ENCODE assay signal across 12 mouse cellular contexts in the genomic region with DNA sequence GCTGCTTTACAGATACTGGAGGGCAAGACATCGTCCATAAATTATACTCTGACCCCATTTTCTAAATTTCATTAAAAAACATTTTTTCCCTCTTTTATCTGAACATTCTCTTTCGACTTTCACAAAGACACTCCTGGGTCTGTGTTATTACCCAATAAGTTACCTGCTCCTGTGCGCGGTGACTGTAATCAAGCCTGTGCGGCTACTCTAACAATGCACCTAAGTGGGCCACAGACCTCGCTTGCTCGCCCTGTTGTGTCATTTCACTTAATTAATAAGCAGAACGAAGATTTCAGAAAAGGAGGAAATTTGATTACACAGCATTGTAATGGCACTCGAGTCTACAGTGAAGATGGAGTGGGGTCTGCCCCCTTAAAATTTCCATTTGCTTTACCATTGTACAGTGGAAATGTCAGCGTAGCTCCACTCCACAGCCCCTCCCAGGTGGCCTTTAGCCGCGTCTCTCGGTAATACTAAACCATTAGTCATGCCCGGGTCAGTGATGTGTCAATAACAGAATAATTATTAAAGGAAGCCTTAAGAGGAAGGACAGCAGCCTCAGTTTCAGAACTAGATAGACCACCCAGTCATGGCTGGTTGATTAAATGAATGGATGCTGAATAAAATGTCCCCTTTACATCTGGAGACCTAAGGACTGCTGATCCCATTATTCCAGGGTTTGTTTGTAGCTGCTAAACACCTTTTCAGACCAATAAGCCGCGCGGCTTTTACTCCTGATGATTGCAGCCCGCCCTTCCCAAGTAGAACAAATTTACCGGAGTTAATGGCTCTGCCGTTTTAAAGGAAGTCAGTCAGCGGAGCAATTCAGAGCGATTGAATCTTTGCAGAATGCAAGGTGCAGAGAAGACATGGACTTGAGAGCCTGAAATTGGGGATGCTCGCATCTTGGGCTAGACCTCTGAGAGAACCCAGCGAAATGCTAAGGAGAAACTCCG.
DNase-seq lines count a peak whose midpoint lies in the region; ATAC-seq and TF ChIP-seq lines count a peak whose summit lies in the region.
"Had no signal": no experiment of that assay in that cellular context is flagged by ENCODE, and none has a peak within 500 bp of the region (broad histone marks: within the 10 kb centered on the region; RNA-seq: fewer than 3 reads in every experiment).

No protein-coding gene starts in this region.

- ATAC-seq in embryonic facial prominence, embryonic 15.5 days (ENCODE audit: insufficient number of reproducible peaks, low FRiP score, low TSS enrichment, low read depth) = no peak
- 0 out of 2 replicates have a peak, but pooled peaks have one; percentile 63 for ATAC-seq in hindbrain, embryonic 16.5 days
- ATAC-seq in neural tube, embryonic 12.5 days (ENCODE audit: low FRiP score, low read depth) = peak; percentile 37; the same call in 1 of the 2 replicates

- no peaks in the 10 kb centered on the region for H3K27me3 ChIP-seq in embryonic facial prominence, embryonic 15.5 days
- no peaks in the 10 kb centered on the region for H3K27me3 ChIP-seq in hindbrain, embryonic 16.5 days (replicated peaks; ENCODE audit: control insufficient read depth, insufficient read depth, low read length)
- no peaks in the 10 kb centered on the region for H3K27me3 ChIP-seq in neural tube, embryonic 12.5 days (replicated peaks)

- no peak overlapping the region for H3K9ac ChIP-seq in embryonic facial prominence, embryonic 15.5 days
- H3K9ac ChIP-seq in hindbrain, embryonic 16.5 days (ENCODE audit: low read depth, low read length) = no peak overlapping the region
- no peak overlapping the region for H3K9ac ChIP-seq in neural tube, embryonic 12.5 days

- H3K27ac ChIP-seq in embryonic facial prominence, embryonic 15.5 days (replicated peaks) = no peak overlapping the region
- no peak overlapping the region for H3K27ac ChIP-seq in hindbrain, embryonic 16.5 days (ENCODE audit: low read depth, low read length)
- no peak overlapping the region for H3K27ac ChIP-seq in neural tube, embryonic 12.5 days
- no peak overlapping the region for H3K27ac ChIP-seq in left cerebral cortex, adult 2 months
- H3K27ac ChIP-seq: layer of hippocampus, adult 2 months had no signal

- H3K4me2 ChIP-seq in embryonic facial prominence, embryonic 15.5 days (replicated peaks) = 0 out of 2 replicates have a peak overlapping the region, but pooled peaks have one; percentile 3
- H3K4me2 ChIP-seq in hindbrain, embryonic 16.5 days (ENCODE audit: low read length) = peak overlapping the region; percentile 11
- peak overlapping the region; percentile 26 for H3K4me2 ChIP-seq in neural tube, embryonic 12.5 days (replicated peaks)
- H3K4me2 ChIP-seq: heart, embryonic 11.5 days; liver, embryonic 11.5 days had no signal

- intact Hi-C loops in left cerebral cortex, adult 2 months (cut with DNase I) = no loop called here

- H3K9me3 ChIP-seq in embryonic facial prominence, embryonic 15.5 days (replicated peaks) = no peaks in the 10 kb centered on the region
- H3K9me3 ChIP-seq in hindbrain, embryonic 16.5 days (ENCODE audit: control insufficient read depth, low read length) = no peaks in the 10 kb centered on the region
- H3K9me3 ChIP-seq in neural tube, embryonic 12.5 days = no peaks in the 10 kb centered on the region

- WGBS in embryonic facial prominence, embryonic 15.5 days = 58% methylated on average over 25 of the region's 25 CpGs
- 42% methylated on average over 25 of the region's 25 CpGs for WGBS in hindbrain, embryonic 16.5 days
- WGBS in neural tube, embryonic 12.5 days = 34% methylated on average over 25 of the region's 25 CpGs

- no peaks in the 10 kb centered on the region for H3K36me3 ChIP-seq in embryonic facial prominence, embryonic 15.5 days
- H3K36me3 ChIP-seq in hindbrain, embryonic 16.5 days (ENCODE audit: control insufficient read depth, insufficient read depth, low read length) = no peaks in the 10 kb centered on the region
- no peaks in the 10 kb centered on the region for H3K36me3 ChIP-seq in neural tube, embryonic 12.5 days

- peak; percentile 13 for DNase-seq in embryo, embryonic 11 days
- DNase-seq in left cerebral cortex, adult 2 months (ENCODE audit: extremely low spot score in 1 of 2, low spot score in 2 of 2) = no peak
- no peak for DNase-seq in heart, postnatal 4 days
- DNase-seq in heart, adult 11 months = no peak
- DNase-seq: adrenal gland, postnatal 36 days; thymus, postnatal 25 days had no signal

- no peak overlapping the region for H3K4me3 ChIP-seq in embryonic facial prominence, embryonic 15.5 days (replicated peaks)
- H3K4me3 ChIP-seq in hindbrain, embryonic 16.5 days (ENCODE audit: low read length) = no peak overlapping the region
- no peak overlapping the region for H3K4me3 ChIP-seq in neural tube, embryonic 12.5 days
- H3K4me3 ChIP-seq in left cerebral cortex, adult 2 months = no peak overlapping the region
- H3K4me3 ChIP-seq: layer of hippocampus, adult 2 months had no signal

- TF ChIP-seq CTCF in left cerebral cortex, adult 2 months (IDR thresholded peaks at IDR 0.05) = no peak

- H3K4me1 ChIP-seq in embryonic facial prominence, embryonic 15.5 days = 0 out of 2 replicates have a peak, but pooled peaks cover 6% of the 10 kb centered on the region
- peaks cover 9% of the 10 kb centered on the region for H3K4me1 ChIP-seq in hindbrain, embryonic 16.5 days (ENCODE audit: control insufficient read depth, insufficient read depth, low read depth, low read length)
- H3K4me1 ChIP-seq in neural tube, embryonic 12.5 days = peaks cover 10% of the 10 kb centered on the region
